Mouse (Mus musculus) ES-Bruce4 (cell line): ENCODE results near the gene Insr.

Source experiments
- CTCF ChIP-seq: IDR thresholded peaks from one replicate; pipeline ENCODE4 v1.8.1; 2011; ENCODE audit warnings: low read depth, low read length
- EP300 ChIP-seq: IDR thresholded peaks from 2 replicates; pipeline ENCODE4 v1.6.1; 2011; ENCODE audit warnings: low read depth, low read length; ENCODE audit not compliant: insufficient read depth
- POLR2A ChIP-seq: IDR thresholded peaks from one replicate; pipeline ENCODE4 v1.8.1; 2011; ENCODE audit warnings: low read length; ENCODE audit not compliant: insufficient read depth

- TF ChIP-seq POLR2A, result no peak
- no peak for TF ChIP-seq CTCF
- TF ChIP-seq EP300, result no peak
Observed at GRCm38 (mm10) chr8:3225731-3226130, 53.7 kb downstream of the Insr start.
